Mouse (Mus musculus) spleen, embryonic (tissue): ENCODE measurements around the gene Hist1h2bc.

ENCODE experiments used
- CTCF ChIA-PET: fragments of 350-600 bp; sonication (Branson Sonifier 250); formaldehyde crosslinking; loops from one replicate; lab custom pipeline; 2022; lab: Charles Lee

The Hist1h2bc gene

GRCm38 (mm10) chr13:23729706-23730105, 45.7 kb downstream of the Hist1h2bc start:
- CTCF ChIA-PET: no interaction called here

- CTCF ChIA-PET: interaction anchor here (0.6 kb wide), 1 partner anchor 182 kb away, joined by 4 read pairs; no protein-coding TSS in a partner anchor
Observed at GRCm38 (mm10) chr13:23730479-23730878, 46.5 kb downstream of the Hist1h2bc start.

- CTCF ChIA-PET: interaction anchor here (0.9 to 2.4 kb wide), 4 partner anchors 24 to 610 kb away, joined by 3 to 27 read pairs (median 5); no protein-coding TSS in a partner anchor
Observed at GRCm38 (mm10) chr13:23732156-23732804, 48.3 kb downstream of the Hist1h2bc start.

DNA sequence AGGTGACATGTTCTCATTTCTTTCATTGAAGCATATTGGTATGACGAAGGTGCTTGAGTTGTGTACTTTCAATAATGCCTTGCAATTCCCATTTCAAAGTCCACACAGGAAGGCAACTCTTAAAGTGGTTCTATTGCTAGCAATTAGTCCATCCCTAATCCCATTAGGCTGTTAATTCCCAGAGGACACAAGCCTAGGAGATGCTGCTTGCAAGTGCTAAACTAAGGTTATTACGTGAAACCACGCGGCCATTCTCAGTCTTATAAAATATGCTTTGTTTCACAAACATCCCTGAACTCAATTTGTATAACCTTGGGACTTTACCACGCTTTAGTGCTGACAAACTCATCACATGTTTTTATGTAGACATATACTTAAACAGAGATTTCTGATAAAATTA, 53.1 kb downstream of the Hist1h2bc start:
- CTCF ChIA-PET: interaction anchor here (0.9 kb wide), 1 partner anchor 170 kb away, joined by 3 read pairs; no protein-coding TSS in a partner anchor

DNA sequence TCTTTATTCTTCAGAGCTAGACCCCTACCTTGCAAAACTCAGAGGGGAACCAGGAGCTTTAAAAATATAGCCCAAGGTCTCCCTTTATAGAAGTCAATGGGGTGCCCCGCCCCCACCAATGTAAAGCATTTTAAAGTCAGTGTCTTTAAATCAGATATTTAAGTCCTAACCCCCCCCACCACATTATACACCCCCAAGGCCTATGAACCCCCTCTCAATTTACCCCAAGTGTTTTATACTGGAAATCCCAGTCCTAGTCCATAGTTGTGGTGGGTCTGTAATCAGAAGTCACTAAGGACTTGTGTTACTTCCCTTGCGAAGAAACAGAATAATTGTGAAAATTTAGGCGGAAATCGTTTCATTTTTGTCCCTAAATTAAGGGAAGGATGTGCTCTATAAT, 54.0 kb downstream of the Hist1h2bc start:
- CTCF ChIA-PET: interaction anchor here (0.6 to 1.0 kb wide), 3 partner anchors 45 to 1719 kb away, joined by 3 to 11 read pairs (median 4); no protein-coding TSS in a partner anchor

DNA sequence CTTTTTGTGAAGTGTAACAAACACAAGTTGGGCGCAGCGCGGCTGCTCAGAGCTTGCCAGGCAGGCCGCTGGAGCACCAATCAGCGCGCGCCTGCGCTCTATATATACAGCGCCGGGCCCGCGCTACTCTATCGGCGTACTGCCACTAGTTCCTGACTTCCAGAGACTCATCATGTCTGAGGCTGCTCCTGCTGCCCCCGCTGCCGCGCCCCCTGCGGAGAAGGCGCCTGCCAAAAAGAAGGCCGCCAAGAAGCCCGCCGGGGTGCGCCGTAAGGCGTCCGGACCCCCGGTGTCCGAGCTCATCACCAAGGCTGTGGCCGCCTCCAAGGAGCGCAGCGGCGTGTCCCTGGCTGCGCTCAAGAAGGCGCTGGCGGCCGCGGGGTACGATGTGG, 54.7 kb downstream of the Hist1h2bc start, which contains the start of gene Hist1h1c:
Gene Hist1h1c, plus strand, starts transcription at position 132 of the 392 bp plus-strand sequence.
- CTCF ChIA-PET: interaction anchor here (1.3 kb wide), 1 partner anchor 38 kb away, joined by 4 read pairs; no protein-coding TSS in a partner anchor

- CTCF ChIA-PET: interaction anchor here (1.3 kb wide), 1 partner anchor 39 kb away, joined by 4 read pairs; no protein-coding TSS in a partner anchor
Observed at GRCm38 (mm10) chr13:23739069-23739921, 55.3 kb downstream of the Hist1h2bc start.

GRCm38 (mm10) chr13:23739922-23740252, 55.9 kb downstream of the Hist1h2bc start:
- CTCF ChIA-PET: interaction anchor here (1.3 kb wide), 1 partner anchor 40 kb away, joined by 4 read pairs; no protein-coding TSS in a partner anchor

- CTCF ChIA-PET: interaction anchor here (1.3 kb wide), 1 partner anchor 40 kb away, joined by 4 read pairs; no protein-coding TSS in a partner anchor
Observed at GRCm38 (mm10) chr13:23740256-23740840, 56.3 kb downstream of the Hist1h2bc start.

DNA sequence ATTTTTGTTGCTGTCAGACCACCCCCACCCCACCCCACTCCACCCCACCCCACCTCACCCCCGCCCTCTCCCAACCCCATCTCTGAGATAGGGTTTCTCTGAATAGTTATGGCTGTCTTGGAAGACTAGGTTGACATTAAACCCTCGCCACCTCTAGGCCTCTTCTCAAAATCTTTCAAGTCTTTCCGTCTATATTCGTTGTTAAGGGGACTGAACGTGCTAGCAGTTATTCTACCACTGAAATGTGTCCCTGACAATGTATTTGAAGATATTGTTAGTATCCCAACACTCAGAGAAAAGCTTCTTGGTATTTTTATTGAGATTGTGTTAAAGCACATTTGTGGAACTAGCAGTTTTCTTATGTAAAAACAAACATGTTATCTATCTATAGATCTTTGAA, 56.9 kb downstream of the Hist1h2bc start:
- CTCF ChIA-PET: no interaction called here

- CTCF ChIA-PET: no interaction called here
Observed at GRCm38 (mm10) chr13:23742007-23742406, 58.0 kb downstream of the Hist1h2bc start.
